Comparison of ENCODE assay signal across 9 mouse cellular contexts in the genomic region with DNA sequence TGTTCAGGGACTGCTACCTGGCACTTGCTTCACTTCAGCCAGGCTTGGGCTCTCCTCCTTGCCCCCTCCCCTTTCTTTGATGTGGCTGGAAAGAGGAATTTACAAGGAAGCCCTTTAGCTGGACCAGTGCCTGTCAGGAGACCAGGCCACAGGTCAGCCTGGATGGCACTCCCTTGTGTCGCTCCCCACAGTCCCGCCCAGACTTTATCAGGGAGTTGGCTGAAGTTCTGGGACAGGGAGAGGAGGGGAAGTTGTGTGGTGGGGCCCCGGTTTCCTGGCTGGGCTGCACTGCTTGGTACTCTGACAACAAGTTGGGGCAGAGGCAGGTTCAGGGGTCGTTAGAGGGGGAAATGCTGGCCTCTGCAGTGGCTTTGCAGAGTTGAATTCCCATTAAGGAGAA. TPM values are rescaled to one million over a fixed set of nuclear protein-coding genes. Genes with fewer than 3 reads are reported as not detected.
DNase-seq lines count a peak whose midpoint lies in the region; ATAC-seq and TF ChIP-seq lines count a peak whose summit lies in the region.
"Had no signal": no experiment of that assay in that cellular context is flagged by ENCODE, and none has a peak within 500 bp of the region (broad histone marks: within the 10 kb centered on the region; RNA-seq: fewer than 3 reads in every experiment).

No protein-coding gene starts in this region.

- TF ChIP-seq POLR2A in embryonic fibroblast, embryonic 13.5 days (IDR thresholded peaks at IDR 0.05; ENCODE audit: low read depth, low read length): no peak

- peak overlapping the region; percentile 25 for H3K4me2 ChIP-seq in intestine, postnatal 0 days (replicated peaks; ENCODE audit: low read depth)
- no peak overlapping the region for H3K4me2 ChIP-seq in midbrain, embryonic 16.5 days (ENCODE audit: low read length)
- no peak overlapping the region for H3K4me2 ChIP-seq in hindbrain, embryonic 11.5 days (replicated peaks; ENCODE audit: low read depth, low read length)

- ATAC-seq in intestine, postnatal 0 days: peak; percentile 56; the same call in 1 of the 2 replicates
- ATAC-seq in midbrain, embryonic 16.5 days: no peak
- no peak for ATAC-seq in hindbrain, embryonic 11.5 days (ENCODE audit: low FRiP score)

- H3K27me3 ChIP-seq in intestine, postnatal 0 days (replicated peaks; ENCODE audit: control insufficient read depth, insufficient read depth, low read length): no peaks in the 10 kb centered on the region
- H3K27me3 ChIP-seq in midbrain, embryonic 16.5 days (ENCODE audit: control insufficient read depth, insufficient read depth, low read depth, low read length): no peaks in the 10 kb centered on the region
- no peaks in the 10 kb centered on the region; the same call in 1 of the 2 replicates for H3K27me3 ChIP-seq in hindbrain, embryonic 11.5 days (ENCODE audit: control insufficient read depth, insufficient read depth, low read length)

- H3K27ac ChIP-seq in embryonic fibroblast, embryonic 13.5 days (ENCODE audit: insufficient read depth, low read length): peak overlapping the region; percentile 89
- H3K27ac ChIP-seq in intestine, postnatal 0 days (ENCODE audit: low read depth, low read length): no peak overlapping the region
- H3K27ac ChIP-seq in midbrain, embryonic 16.5 days (ENCODE audit: low read length): no peak overlapping the region
- H3K27ac ChIP-seq in hindbrain, embryonic 11.5 days (ENCODE audit: low read depth, low read length): no peak overlapping the region

- peak; percentile 44 to 76 for DNase-seq in adrenal gland, adult (ENCODE audit: inconsistent age in 2 of 2, low spot score in 1 of 2)
- no peak for DNase-seq in adrenal gland, adult 18-20 months (ENCODE audit: low spot score in 2 of 2)
- peak; percentile 73 for DNase-seq in lung, postnatal 10 days
- DNase-seq in spleen, postnatal 14 days (ENCODE audit: low spot score in 2 of 2): no peak
- no peak for DNase-seq in hindbrain, embryonic 11.5 days (ENCODE audit: low spot score)

- H3K36me3 ChIP-seq in intestine, postnatal 0 days (ENCODE audit: control insufficient read depth, insufficient read depth): no peaks in the 10 kb centered on the region
- no peaks in the 10 kb centered on the region for H3K36me3 ChIP-seq in midbrain, embryonic 16.5 days (ENCODE audit: control insufficient read depth, insufficient read depth, low read length)
- H3K36me3 ChIP-seq in hindbrain, embryonic 11.5 days (ENCODE audit: control insufficient read depth, insufficient read depth, low read length): no peaks in the 10 kb centered on the region

- WGBS in intestine, postnatal 0 days: 0% methylated on average over 4 of the region's 4 CpGs
- WGBS in midbrain, embryonic 16.5 days: 37% methylated on average over 4 of the region's 4 CpGs
- 34% methylated on average over 4 of the region's 4 CpGs for WGBS in hindbrain, embryonic 11.5 days

- no peak overlapping the region for H3K9ac ChIP-seq in intestine, postnatal 0 days (ENCODE audit: low read depth, low read length)
- no peak overlapping the region for H3K9ac ChIP-seq in midbrain, embryonic 16.5 days (ENCODE audit: low read depth, low read length)
- no peak overlapping the region for H3K9ac ChIP-seq in hindbrain, embryonic 11.5 days (ENCODE audit: low read depth, low read length)

- no peak overlapping the region for H3K4me3 ChIP-seq in embryonic fibroblast, embryonic 13.5 days (ENCODE audit: insufficient read depth, low read length)
- H3K4me3 ChIP-seq in intestine, postnatal 0 days (ENCODE audit: low read depth, low read length): no peak overlapping the region
- no peak overlapping the region for H3K4me3 ChIP-seq in midbrain, embryonic 16.5 days (ENCODE audit: low read depth, low read length)
- no peak overlapping the region for H3K4me3 ChIP-seq in hindbrain, embryonic 11.5 days (ENCODE audit: low read depth, low read length)
- H3K4me3 ChIP-seq: erythroblast, embryonic 14.5 days had no signal

- peaks cover 24% of the 10 kb centered on the region for H3K4me1 ChIP-seq in embryonic fibroblast, embryonic 13.5 days (ENCODE audit: control insufficient read depth, insufficient read depth, low read length)
- peaks cover 12% of the 10 kb centered on the region; the same call in 1 of the 2 replicates for H3K4me1 ChIP-seq in intestine, postnatal 0 days (replicated peaks; ENCODE audit: control insufficient read depth, insufficient read depth, low read length)
- H3K4me1 ChIP-seq in midbrain, embryonic 16.5 days (ENCODE audit: control insufficient read depth, insufficient read depth, low read length): no peaks in the 10 kb centered on the region
- no peaks in the 10 kb centered on the region for H3K4me1 ChIP-seq in hindbrain, embryonic 11.5 days (replicated peaks; ENCODE audit: control insufficient read depth, insufficient read depth, low read length)

- TF ChIP-seq CTCF in embryonic fibroblast, embryonic 13.5 days (IDR thresholded peaks at IDR 0.05; ENCODE audit: borderline replicate concordance, insufficient read depth, low read length): no peak
- no peak for TF ChIP-seq CTCF in intestine, postnatal 0 days (IDR thresholded peaks at IDR 0.05; ENCODE audit: low read depth)

- H3K9me3 ChIP-seq in intestine, postnatal 0 days (ENCODE audit: control insufficient read depth): no peaks in the 10 kb centered on the region
- no peaks in the 10 kb centered on the region for H3K9me3 ChIP-seq in midbrain, embryonic 16.5 days (replicated peaks; ENCODE audit: control insufficient read depth, low read length, poor library complexity, severe bottlenecking)
- H3K9me3 ChIP-seq in hindbrain, embryonic 11.5 days (ENCODE audit: control insufficient read depth, low read length): no peaks in the 10 kb centered on the region

RNA-seq across cellular contexts. Expression of gene Mmp28, which starts 8.3 kb away (rescaled TPM):
- total RNA-seq in adrenal gland, adult 18-20 months (2021): 10 to 100 TPM; 10.7 to 11.5 TPM
- polyA plus RNA-seq in embryonic fibroblast, embryonic 13.5 days (2011; ENCODE audit: insufficient read length, low read depth, missing spikeins): 3.1 and 4.7 TPM in 2 replicates
- polyA plus RNA-seq in intestine, postnatal 0 days (2015; fragmentation: Nextera tagmentation; extraction: Ambion mirVana): 1.6 and 2.1 TPM in 2 replicates
- 2.6 and 2.7 TPM in 2 replicates for polyA plus RNA-seq in midbrain, embryonic 16.5 days (2015; fragmentation: Nextera tagmentation; extraction: Ambion mirVana)
- 2.8 and 3.1 TPM in 2 replicates for polyA plus RNA-seq in hindbrain, embryonic 11.5 days (2014; fragmentation: Nextera tagmentation; extraction: Ambion mirVana)
- polyA plus RNA-seq: erythroblast, embryonic 14.5 days had no signal

RNA-seq across cellular contexts. Expression of gene 1700020L24Rik, which starts 17.1 kb away (rescaled TPM):
- 1 to 10 TPM in 1 of 2 experiments, under 1 TPM in 1; 0.43 to 1.5 TPM for total RNA-seq in adrenal gland, adult 18-20 months (2021)
- not detected in 2 replicates for polyA plus RNA-seq in embryonic fibroblast, embryonic 13.5 days (2011; ENCODE audit: insufficient read length, low read depth, missing spikeins)
- 0.76 and 1.5 TPM in 2 replicates for polyA plus RNA-seq in intestine, postnatal 0 days (2015; fragmentation: Nextera tagmentation; extraction: Ambion mirVana)
- polyA plus RNA-seq in midbrain, embryonic 16.5 days (2015; fragmentation: Nextera tagmentation; extraction: Ambion mirVana): 0.57 and 0.64 TPM in 2 replicates
- polyA plus RNA-seq in hindbrain, embryonic 11.5 days (2014; fragmentation: Nextera tagmentation; extraction: Ambion mirVana): 0.80 and 0.83 TPM in 2 replicates
- polyA plus RNA-seq: erythroblast, embryonic 14.5 days had no signal

RNA-seq across cellular contexts. Expression of gene Taf15, which starts 18.3 kb away (rescaled TPM):
- total RNA-seq in adrenal gland, adult 18-20 months (2021): 10 to 100 TPM; 58.8 to 72.0 TPM
- polyA plus RNA-seq in embryonic fibroblast, embryonic 13.5 days (2011; ENCODE audit: insufficient read length, low read depth, missing spikeins): 191 and 263 TPM in 2 replicates
- 5.4 and 7.3 TPM in 2 replicates for polyA plus RNA-seq in intestine, postnatal 0 days (2015; fragmentation: Nextera tagmentation; extraction: Ambion mirVana)
- polyA plus RNA-seq in midbrain, embryonic 16.5 days (2015; fragmentation: Nextera tagmentation; extraction: Ambion mirVana): 10.9 and 13.0 TPM in 2 replicates
- 7.3 and 26.6 TPM in 2 replicates for polyA plus RNA-seq in hindbrain, embryonic 11.5 days (2014; fragmentation: Nextera tagmentation; extraction: Ambion mirVana)

RNA-seq across cellular contexts. Expression of gene Gas2l2, which starts 25.3 kb away (rescaled TPM):
- not detected for total RNA-seq in adrenal gland, adult 18-20 months (2021)
- polyA plus RNA-seq in embryonic fibroblast, embryonic 13.5 days (2011; ENCODE audit: insufficient read length, low read depth, missing spikeins): not detected in 2 replicates
- polyA plus RNA-seq in intestine, postnatal 0 days (2015; fragmentation: Nextera tagmentation; extraction: Ambion mirVana): 0.51 and 0.65 TPM in 2 replicates
- polyA plus RNA-seq in midbrain, embryonic 16.5 days (2015; fragmentation: Nextera tagmentation; extraction: Ambion mirVana): 0.44 and 0.61 TPM in 2 replicates
- polyA plus RNA-seq in hindbrain, embryonic 11.5 days (2014; fragmentation: Nextera tagmentation; extraction: Ambion mirVana): 0.19 and 0.43 TPM in 2 replicates
- polyA plus RNA-seq: erythroblast, embryonic 14.5 days had no signal

RNA-seq across cellular contexts. Expression of gene Rasl10b, which starts 45.6 kb away (rescaled TPM):
- 10 to 100 TPM; 11.4 to 12.4 TPM for total RNA-seq in adrenal gland, adult 18-20 months (2021)
- 2.1 and 2.7 TPM in 2 replicates for polyA plus RNA-seq in embryonic fibroblast, embryonic 13.5 days (2011; ENCODE audit: insufficient read length, low read depth, missing spikeins)
- polyA plus RNA-seq in intestine, postnatal 0 days (2015; fragmentation: Nextera tagmentation; extraction: Ambion mirVana): 0.82 and 0.94 TPM in 2 replicates
- polyA plus RNA-seq in midbrain, embryonic 16.5 days (2015; fragmentation: Nextera tagmentation; extraction: Ambion mirVana): 32.9 and 38.2 TPM in 2 replicates
- polyA plus RNA-seq in hindbrain, embryonic 11.5 days (2014; fragmentation: Nextera tagmentation; extraction: Ambion mirVana): 4.2 TPM in 2 replicates
- polyA plus RNA-seq: erythroblast, embryonic 14.5 days had no signal

Comparison
In these comparisons a context has a peak if more than half of its experiments do, and no peak if none do; other contexts are left out.
1. DNase-seq: peak in adrenal gland, adult (2 of 2) and lung, postnatal 10 days (single experiment); none in adrenal gland, adult 18-20 months (0 of 2), spleen, postnatal 14 days (0 of 2) and hindbrain, embryonic 11.5 days (single experiment).